Mouse (Mus musculus): ENCODE results near the gene Gnai2. TPM values are rescaled to one million over a fixed set of nuclear protein-coding genes. Genes with fewer than 3 reads are reported as not detected.
"Not testable (repeated sequence)": the region's sequence is repeated elsewhere in the genome, so short reads cannot be mapped to it uniquely, and the experiment has no call there.

Gnai2 gene
- polyA plus RNA-seq, 1 experiment from 2014 or later = 336 TPM

GRCm38 (mm10) chr9:107579023-107579900, 55.9 kb downstream of the Gnai2 start:
- peaks cover 10% of the 10 kb centered on the region; the same call in 1 of the 2 replicates for H3K36me3 ChIP-seq (ENCODE audit: control insufficient read depth, insufficient read depth, low read length)
- H3K4me1 ChIP-seq (replicated peaks; ENCODE audit: control insufficient read depth, insufficient read depth, low read length) = peaks cover 7% of the 10 kb centered on the region
- no peak overlapping the region for H3K4me2 ChIP-seq (ENCODE audit: low read length)
- DNase-seq (ENCODE audit: low spot score) (no peak), ATAC-seq (replicated peaks; ENCODE audit: low FRiP score, low TSS enrichment, low read depth) (no peak)
- 95% methylated on average over 14 of the region's 14 CpGs for WGBS
- no peak overlapping the region for H3K27ac ChIP-seq (ENCODE audit: low read depth)
- no peaks in the 10 kb centered on the region for H3K9me3 ChIP-seq (ENCODE audit: control insufficient read depth, low read length)
- no peak overlapping the region for H3K4me3 ChIP-seq (ENCODE audit: low read depth, low read length)
- H3K9ac ChIP-seq (ENCODE audit: low read length) = no peak overlapping the region
- H3K27me3 ChIP-seq (replicated peaks; ENCODE audit: control insufficient read depth, insufficient read depth, low read length) = no peaks in the 10 kb centered on the region

- H3K9me3 ChIP-seq (ENCODE audit: control insufficient read depth, low read length) = no peaks in the 10 kb centered on the region
- no peak within 1 kb of the TSS for H3K27ac ChIP-seq (ENCODE audit: low read depth)
- 0 out of 2 replicates have a peak within 1 kb of the TSS, but pooled peaks have one; percentile 7 for H3K4me2 ChIP-seq (ENCODE audit: low read length)
- WGBS = 75% methylated on average over 3 of the region's 3 CpGs
- ATAC-seq (replicated peaks; ENCODE audit: low FRiP score, low TSS enrichment, low read depth) (no peak), DNase-seq (ENCODE audit: low spot score) (no peak)
- H3K9ac ChIP-seq (ENCODE audit: low read length) = no peak within 1 kb of the TSS
- peaks cover 7% of the 10 kb centered on the region for H3K4me1 ChIP-seq (replicated peaks; ENCODE audit: control insufficient read depth, insufficient read depth, low read length)
- peaks cover 14% of the 10 kb centered on the region for H3K36me3 ChIP-seq (ENCODE audit: control insufficient read depth, insufficient read depth, low read length)
- H3K27me3 ChIP-seq (replicated peaks; ENCODE audit: control insufficient read depth, insufficient read depth, low read length) = no peaks in the 10 kb centered on the region
- H3K4me3 ChIP-seq (ENCODE audit: low read depth, low read length) = no peak within 1 kb of the TSS
Measured at GRCm38 (mm10) chr9:107578587-107578986, 56.6 kb downstream of the Gnai2 start, which contains the start of gene Naa80. TSS of gene Naa80 (plus strand) at chr9:107578887.

GRCm38 (mm10) chr9:107577871-107578270, 57.3 kb downstream of the Gnai2 start:
- no peaks in the 10 kb centered on the region for H3K27me3 ChIP-seq (replicated peaks; ENCODE audit: control insufficient read depth, insufficient read depth, low read length)
- H3K27ac ChIP-seq (ENCODE audit: low read depth) = no peak overlapping the region
- WGBS = 96% methylated on average over 10 of the region's 10 CpGs
- no peaks in the 10 kb centered on the region for H3K9me3 ChIP-seq (ENCODE audit: control insufficient read depth, low read length)
- H3K4me3 ChIP-seq (ENCODE audit: low read depth, low read length) = no peak overlapping the region
- peaks cover 7% of the 10 kb centered on the region for H3K4me1 ChIP-seq (replicated peaks; ENCODE audit: control insufficient read depth, insufficient read depth, low read length)
- DNase-seq (ENCODE audit: low spot score) (no peak), ATAC-seq (replicated peaks; ENCODE audit: low FRiP score, low TSS enrichment, low read depth) (no peak)
- H3K36me3 ChIP-seq (ENCODE audit: control insufficient read depth, insufficient read depth, low read length) = peaks cover 16% of the 10 kb centered on the region
- H3K9ac ChIP-seq (ENCODE audit: low read length) = no peak overlapping the region
- 0 out of 2 replicates have a peak overlapping the region, but pooled peaks have one; percentile 7 for H3K4me2 ChIP-seq (ENCODE audit: low read length)

- Histone ChIP-seq H3K27me3 (replicated peaks; ENCODE audit: control insufficient read depth, insufficient read depth, low read length) (no peaks in the 10 kb centered on the region), H3K4me1 (replicated peaks; ENCODE audit: control insufficient read depth, insufficient read depth, low read length) (peaks cover 8% of the 10 kb centered on the region)
Measured at GRCm38 (mm10) chr9:107576357-107577107, 58.6 kb downstream of the Gnai2 start, which contains the start of gene Hyal1. TSS of gene Hyal1 (plus strand) at chr9:107576927.

GRCm38 (mm10) chr9:107575579-107576356, 59.4 kb downstream of the Gnai2 start:
- Histone ChIP-seq H3K4me3 (ENCODE audit: low read depth, low read length) (no peak overlapping the region), H3K36me3 (ENCODE audit: control insufficient read depth, insufficient read depth, low read length) (peaks cover 36% of the 10 kb centered on the region), H3K4me2 (ENCODE audit: low read length) (no peak overlapping the region), H3K9me3 (ENCODE audit: control insufficient read depth, low read length) (no peaks in the 10 kb centered on the region), H3K4me1 (replicated peaks; ENCODE audit: control insufficient read depth, insufficient read depth, low read length) (peaks cover 16% of the 10 kb centered on the region), H3K27me3 (replicated peaks; ENCODE audit: control insufficient read depth, insufficient read depth, low read length) (no peaks in the 10 kb centered on the region), H3K27ac (ENCODE audit: low read depth) (peak overlapping the region; percentile 66), H3K9ac (ENCODE audit: low read length) (no peak overlapping the region)
- ATAC-seq (replicated peaks; ENCODE audit: low FRiP score, low TSS enrichment, low read depth) = peak; percentile 72
- WGBS = 74% methylated on average over 14 of the region's 14 CpGs
- no peak for DNase-seq (ENCODE audit: low spot score)

More at GRCm38 (mm10) chr9:107576357-107577107, 58.6 kb downstream of the Gnai2 start, which contains the start of gene Hyal1:
- Histone ChIP-seq H3K9ac (ENCODE audit: low read length) (peak within 1 kb of the TSS; percentile 44), H3K4me2 (ENCODE audit: low read length) (peak within 1 kb of the TSS; percentile 55), H3K36me3 (ENCODE audit: control insufficient read depth, insufficient read depth, low read length) (peaks cover 28% of the 10 kb centered on the region), H3K9me3 (ENCODE audit: control insufficient read depth, low read length) (no peaks in the 10 kb centered on the region), H3K27ac (ENCODE audit: low read depth) (peak within 1 kb of the TSS; percentile 66), H3K4me3 (ENCODE audit: low read depth, low read length) (peak within 1 kb of the TSS; percentile 28)
- DNase-seq (ENCODE audit: low spot score) = peak; percentile 86
- peak; percentile 47 for ATAC-seq (replicated peaks; ENCODE audit: low FRiP score, low TSS enrichment, low read depth)
- 21% methylated on average over 16 of the region's 16 CpGs for WGBS

GRCm38 (mm10) chr9:107573774-107574173, 61.4 kb downstream of the Gnai2 start:
- H3K4me2 ChIP-seq (ENCODE audit: low read length); H3K27me3 ChIP-seq (replicated peaks; ENCODE audit: control insufficient read depth, insufficient read depth, low read length); H3K9ac ChIP-seq (ENCODE audit: low read length); ATAC-seq (replicated peaks; ENCODE audit: low FRiP score, low TSS enrichment, low read depth); H3K9me3 ChIP-seq (ENCODE audit: control insufficient read depth, low read length); H3K27ac ChIP-seq (ENCODE audit: low read depth); H3K4me3 ChIP-seq (ENCODE audit: low read depth, low read length); DNase-seq (ENCODE audit: low spot score): not testable (repeated sequence)
- 82% methylated on average over 6 of the region's 6 CpGs for WGBS
- Histone ChIP-seq H3K36me3 (ENCODE audit: control insufficient read depth, insufficient read depth, low read length) (peaks cover 39% of the 10 kb centered on the region), H3K4me1 (replicated peaks; ENCODE audit: control insufficient read depth, insufficient read depth, low read length) (peaks cover 25% of the 10 kb centered on the region)

GRCm38 (mm10) chr9:107572327-107572662, 62.9 kb downstream of the Gnai2 start:
- Histone ChIP-seq H3K27ac (ENCODE audit: low read depth) (no peak overlapping the region), H3K4me2 (ENCODE audit: low read length) (no peak overlapping the region), H3K4me1 (replicated peaks; ENCODE audit: control insufficient read depth, insufficient read depth, low read length) (peaks cover 32% of the 10 kb centered on the region), H3K27me3 (replicated peaks; ENCODE audit: control insufficient read depth, insufficient read depth, low read length) (no peaks in the 10 kb centered on the region), H3K9me3 (ENCODE audit: control insufficient read depth, low read length) (no peaks in the 10 kb centered on the region), H3K9ac (ENCODE audit: low read length) (no peak overlapping the region), H3K36me3 (ENCODE audit: control insufficient read depth, insufficient read depth, low read length) (peaks cover 39% of the 10 kb centered on the region), H3K4me3 (ENCODE audit: low read depth, low read length) (no peak overlapping the region)
- no peak for DNase-seq (ENCODE audit: low spot score)
- no peak for ATAC-seq (replicated peaks; ENCODE audit: low FRiP score, low TSS enrichment, low read depth)
- 100% methylated on average over 2 of the region's 2 CpGs for WGBS

Measured in intestine, embryonic 14.5 days (tissue).